Mouse (Mus musculus): Measurements from ENCODE around the gene Nr5a1.

- TF ChIP-seq CTCF (IDR thresholded peaks at IDR 0.05; ENCODE audit: borderline replicate concordance, control insufficient read depth, extremely low read depth, insufficient read depth, low read length, poor library complexity) (no peak), POLR2A (IDR thresholded peaks at IDR 0.05; ENCODE audit: control insufficient read depth, extremely low read depth, insufficient read depth, low read length, poor library complexity) (no peak)
Observed at GRCm38 (mm10) chr2:38653694-38654093, 60.6 kb downstream of the Nr5a1 start.

All from thymus, adult 2 months (tissue).